Mouse (Mus musculus): Measurements from ENCODE around the gene Clcnkb. TPM values are rescaled to one million over a fixed set of nuclear protein-coding genes. Genes with fewer than 3 reads are reported as not detected.

The Clcnkb gene
- polyA plus RNA-seq, 1 experiment: not detected

- Histone ChIP-seq H3K4me1 (ENCODE audit: control insufficient read depth, insufficient read depth, low read length) (peaks cover 10% of the 10 kb centered on the region), H3K4me3 (ENCODE audit: insufficient read depth, low read depth, low read length) (peak overlapping the region; percentile 39), H3K27ac (ENCODE audit: insufficient read depth, low read depth, low read length) (no peak overlapping the region)
- TF ChIP-seq CTCF (IDR thresholded peaks at IDR 0.05; ENCODE audit: insufficient read depth, low read depth, low read length): no peak
- TF ChIP-seq POLR2A (IDR thresholded peaks at IDR 0.05; ENCODE audit: insufficient read depth, low read depth, low read length): no peak
- 9% methylated on average over 25 of the region's 25 CpGs for WGBS
Measured at GRCm38 (mm10) chr4:141382406-141382805, 33.4 kb downstream of the Clcnkb start.

GRCm38 (mm10) chr4:141379674-141380073 is 36.1 kb downstream of the Clcnkb start:
- no peak overlapping the region for H3K27ac ChIP-seq (ENCODE audit: insufficient read depth, low read depth, low read length)
- peaks cover 10% of the 10 kb centered on the region for H3K4me1 ChIP-seq (ENCODE audit: control insufficient read depth, insufficient read depth, low read length)
- 55% methylated on average over 8 of the region's 8 CpGs for WGBS
- no peak for TF ChIP-seq POLR2A (IDR thresholded peaks at IDR 0.05; ENCODE audit: insufficient read depth, low read depth, low read length)
- TF ChIP-seq CTCF (IDR thresholded peaks at IDR 0.05; ENCODE audit: insufficient read depth, low read depth, low read length): no peak
- no peak overlapping the region for H3K4me3 ChIP-seq (ENCODE audit: insufficient read depth, low read depth, low read length)

- Histone ChIP-seq H3K4me1 (ENCODE audit: control insufficient read depth, insufficient read depth, low read length) (no peaks in the 10 kb centered on the region; the same call in 1 of the 2 replicates), H3K4me3 (ENCODE audit: insufficient read depth, low read depth, low read length) (no peak overlapping the region), H3K27ac (ENCODE audit: insufficient read depth, low read depth, low read length) (no peak overlapping the region)
- no peak for TF ChIP-seq POLR2A (IDR thresholded peaks at IDR 0.05; ENCODE audit: insufficient read depth, low read depth, low read length)
- no peak for TF ChIP-seq CTCF (IDR thresholded peaks at IDR 0.05; ENCODE audit: insufficient read depth, low read depth, low read length)
- WGBS: 93% methylated on average over 5 of the region's 5 CpGs
Measured at GRCm38 (mm10) chr4:141372426-141372825, 43.4 kb downstream of the Clcnkb start.

GRCm38 (mm10) chr4:141367997-141368791 is 47.6 kb downstream of the Clcnkb start, which contains the start of gene Fam131c:
TSS of gene Fam131c (plus strand) at chr4:141368220.
- Histone ChIP-seq H3K4me3 (ENCODE audit: insufficient read depth, low read depth, low read length) (peak within 1 kb of the TSS; percentile 50), H3K27ac (ENCODE audit: insufficient read depth, low read depth, low read length) (no peak within 1 kb of the TSS), H3K4me1 (ENCODE audit: control insufficient read depth, insufficient read depth, low read length) (peaks cover 4% of the 10 kb centered on the region; the same call in 1 of the 2 replicates)
- TF ChIP-seq POLR2A (IDR thresholded peaks at IDR 0.05; ENCODE audit: insufficient read depth, low read depth, low read length) (no peak), CTCF (IDR thresholded peaks at IDR 0.05; ENCODE audit: insufficient read depth, low read depth, low read length) (no peak)
- 2% methylated on average over 70 of the region's 71 CpGs for WGBS

GRCm38 (mm10) chr4:141365876-141366275 is 49.9 kb downstream of the Clcnkb start:
- Histone ChIP-seq H3K4me1 (ENCODE audit: control insufficient read depth, insufficient read depth, low read length) (peaks cover 7% of the 10 kb centered on the region; the same call in 1 of the 2 replicates), H3K4me3 (ENCODE audit: insufficient read depth, low read depth, low read length) (no peak overlapping the region), H3K27ac (ENCODE audit: insufficient read depth, low read depth, low read length) (no peak overlapping the region)
- TF ChIP-seq CTCF (IDR thresholded peaks at IDR 0.05; ENCODE audit: insufficient read depth, low read depth, low read length) (no peak), POLR2A (IDR thresholded peaks at IDR 0.05; ENCODE audit: insufficient read depth, low read depth, low read length) (no peak)
- 63% methylated on average over 7 of the region's 7 CpGs for WGBS

- H3K4me3 ChIP-seq (ENCODE audit: insufficient read depth, low read depth, low read length): no peak overlapping the region
- H3K4me1 ChIP-seq (ENCODE audit: control insufficient read depth, insufficient read depth, low read length): peaks cover 7% of the 10 kb centered on the region; the same call in 1 of the 2 replicates
- 65% methylated on average over 8 of the region's 8 CpGs for WGBS
- no peak for TF ChIP-seq POLR2A (IDR thresholded peaks at IDR 0.05; ENCODE audit: insufficient read depth, low read depth, low read length)
- TF ChIP-seq CTCF (IDR thresholded peaks at IDR 0.05; ENCODE audit: insufficient read depth, low read depth, low read length): no peak
- no peak overlapping the region for H3K27ac ChIP-seq (ENCODE audit: insufficient read depth, low read depth, low read length)
Measured at GRCm38 (mm10) chr4:141365126-141365525, 50.7 kb downstream of the Clcnkb start.

GRCm38 (mm10) chr4:141362937-141363548 is 52.8 kb downstream of the Clcnkb start:
- TF ChIP-seq CTCF (IDR thresholded peaks at IDR 0.05; ENCODE audit: insufficient read depth, low read depth, low read length) (no peak; the same call in 1 of the 2 replicates), POLR2A (IDR thresholded peaks at IDR 0.05; ENCODE audit: insufficient read depth, low read depth, low read length) (no peak)
- no peak overlapping the region for H3K4me3 ChIP-seq (ENCODE audit: insufficient read depth, low read depth, low read length)
- peaks cover 7% of the 10 kb centered on the region; the same call in 1 of the 2 replicates for H3K4me1 ChIP-seq (ENCODE audit: control insufficient read depth, insufficient read depth, low read length)
- 27% methylated on average over 11 of the region's 11 CpGs for WGBS
- H3K27ac ChIP-seq (ENCODE audit: insufficient read depth, low read depth, low read length): no peak overlapping the region

GRCm38 (mm10) chr4:141360846-141361245 is 55.0 kb downstream of the Clcnkb start:
- Histone ChIP-seq H3K27ac (ENCODE audit: insufficient read depth, low read depth, low read length) (no peak overlapping the region), H3K4me3 (ENCODE audit: insufficient read depth, low read depth, low read length) (no peak overlapping the region), H3K4me1 (ENCODE audit: control insufficient read depth, insufficient read depth, low read length) (peaks cover 5% of the 10 kb centered on the region; the same call in 1 of the 2 replicates)
- no peak for TF ChIP-seq POLR2A (IDR thresholded peaks at IDR 0.05; ENCODE audit: insufficient read depth, low read depth, low read length)
- TF ChIP-seq CTCF (IDR thresholded peaks at IDR 0.05; ENCODE audit: insufficient read depth, low read depth, low read length): no peak; the same call in 1 of the 2 replicates
- WGBS: 37% methylated on average over 7 of the region's 7 CpGs

GRCm38 (mm10) chr4:141359222-141359621 is 56.6 kb downstream of the Clcnkb start:
- WGBS: 98% methylated on average over 6 of the region's 6 CpGs
- H3K27ac ChIP-seq (ENCODE audit: insufficient read depth, low read depth, low read length): no peak overlapping the region
- H3K4me3 ChIP-seq (ENCODE audit: insufficient read depth, low read depth, low read length): no peak overlapping the region
- TF ChIP-seq CTCF (IDR thresholded peaks at IDR 0.05; ENCODE audit: insufficient read depth, low read depth, low read length) (no peak), POLR2A (IDR thresholded peaks at IDR 0.05; ENCODE audit: insufficient read depth, low read depth, low read length) (no peak)
- H3K4me1 ChIP-seq (ENCODE audit: control insufficient read depth, insufficient read depth, low read length): peaks cover 4% of the 10 kb centered on the region; the same call in 1 of the 2 replicates
